Comparison of ENCODE assay signal across 8 mouse cellular contexts in genomic region chr4:131409805-131410204, GRCm38 (mm10).
DNase-seq lines count a peak whose midpoint lies in the region; ATAC-seq lines count a peak whose summit lies in the region.

No protein-coding gene starts in this region.

- H3K9me3 ChIP-seq in forebrain, embryonic 13.5 days (replicated peaks) = no peaks in the 10 kb centered on the region
- H3K9me3 ChIP-seq in forebrain, embryonic 16.5 days (ENCODE audit: control insufficient read depth, low read length) = no peaks in the 10 kb centered on the region
- no peaks in the 10 kb centered on the region for H3K9me3 ChIP-seq in hindbrain, embryonic 14.5 days (ENCODE audit: control insufficient read depth, low read length)

- H3K36me3 ChIP-seq in forebrain, embryonic 13.5 days (ENCODE audit: poor library complexity, severe bottlenecking) = no peaks in the 10 kb centered on the region
- no peaks in the 10 kb centered on the region for H3K36me3 ChIP-seq in forebrain, embryonic 16.5 days (ENCODE audit: control insufficient read depth, insufficient read depth)
- no peaks in the 10 kb centered on the region for H3K36me3 ChIP-seq in hindbrain, embryonic 14.5 days (replicated peaks; ENCODE audit: control insufficient read depth, insufficient read depth)

- DNase-seq in ovary, postnatal 14 days (ENCODE audit: low spot score) = peak; percentile 42
- no peak for DNase-seq in ovary, postnatal 10 days (ENCODE audit: low spot score)
- peak; percentile 7 for DNase-seq in c-Kit-positive CD71-negative TER-119-negative erythroid progenitor cells, embryonic 14.5 days (ENCODE audit: low read depth)
- peak; percentile 64 for DNase-seq in hindbrain, embryonic 14.5 days (ENCODE audit: low spot score)
- DNase-seq in lung, postnatal 25 days (ENCODE audit: low spot score) = peak; percentile 12
- DNase-seq in Muller cell, postnatal 12 days (ENCODE audit: inconsistent ontology term) = no peak

- peaks cover 41% of the 10 kb centered on the region for H3K4me1 ChIP-seq in forebrain, embryonic 13.5 days
- H3K4me1 ChIP-seq in forebrain, embryonic 16.5 days (replicated peaks; ENCODE audit: control insufficient read depth, insufficient read depth, low read length) = peaks cover 30% of the 10 kb centered on the region
- H3K4me1 ChIP-seq in hindbrain, embryonic 14.5 days (replicated peaks; ENCODE audit: control insufficient read depth, insufficient read depth, low read length) = peaks cover 4% of the 10 kb centered on the region; the same call in 1 of the 2 replicates

- H3K27ac ChIP-seq in forebrain, embryonic 13.5 days = no peak overlapping the region
- no peak overlapping the region for H3K27ac ChIP-seq in forebrain, embryonic 16.5 days (ENCODE audit: low read length)
- H3K27ac ChIP-seq in hindbrain, embryonic 14.5 days = no peak overlapping the region

- no peak overlapping the region for H3K4me2 ChIP-seq in forebrain, embryonic 13.5 days
- no peak overlapping the region for H3K4me2 ChIP-seq in forebrain, embryonic 16.5 days (ENCODE audit: low read length)
- H3K4me2 ChIP-seq in hindbrain, embryonic 14.5 days (replicated peaks) = no peak overlapping the region

- no peak overlapping the region for H3K4me3 ChIP-seq in forebrain, embryonic 13.5 days
- no peak overlapping the region for H3K4me3 ChIP-seq in forebrain, embryonic 16.5 days (replicated peaks; ENCODE audit: low read length)
- no peak overlapping the region for H3K4me3 ChIP-seq in hindbrain, embryonic 14.5 days (replicated peaks; ENCODE audit: low read length)

- WGBS in forebrain, embryonic 13.5 days = 26% methylated on average over 3 of the region's 3 CpGs
- WGBS in forebrain, embryonic 16.5 days = 24% methylated on average over 3 of the region's 3 CpGs
- WGBS in hindbrain, embryonic 14.5 days = 23% methylated on average over 3 of the region's 3 CpGs

- H3K27me3 ChIP-seq in forebrain, embryonic 13.5 days = no peaks in the 10 kb centered on the region
- H3K27me3 ChIP-seq in forebrain, embryonic 16.5 days (replicated peaks; ENCODE audit: control insufficient read depth, insufficient read depth, low read length) = no peaks in the 10 kb centered on the region
- no peaks in the 10 kb centered on the region for H3K27me3 ChIP-seq in hindbrain, embryonic 14.5 days (ENCODE audit: control insufficient read depth, insufficient read depth, low read length)

- peak; percentile 69; the same call in 1 of the 2 replicates for ATAC-seq in forebrain, embryonic 13.5 days
- no peak for ATAC-seq in forebrain, embryonic 16.5 days
- ATAC-seq in hindbrain, embryonic 14.5 days (ENCODE audit: low FRiP score) = peak; percentile 24; the same call in 1 of the 2 replicates

- H3K9ac ChIP-seq in forebrain, embryonic 13.5 days = no peak overlapping the region
- no peak overlapping the region for H3K9ac ChIP-seq in forebrain, embryonic 16.5 days (replicated peaks; ENCODE audit: low read depth, low read length)
- H3K9ac ChIP-seq in hindbrain, embryonic 14.5 days = no peak overlapping the region

Comparison
In these comparisons a context has a peak if more than half of its experiments do, and no peak if none do; other contexts are left out.
1. DNase-seq: peak in ovary, postnatal 14 days (single experiment), c-Kit-positive CD71-negative TER-119-negative erythroid progenitor cells, embryonic 14.5 days (single experiment), hindbrain, embryonic 14.5 days (single experiment) and lung, postnatal 25 days (single experiment); none in ovary, postnatal 10 days (single experiment) and Muller cell, postnatal 12 days (single experiment).